Mouse (Mus musculus): ENCODE results near the gene Prkcg.
A peak's percentile ranks its signal among the peaks of the same experiment; 100 is the strongest.

- TF ChIP-seq CTCF (IDR thresholded peaks at IDR 0.05; ENCODE audit: insufficient read depth, low read depth, low read length), result no peak
- peak; percentile 25; the same call in 1 of the 2 replicates for TF ChIP-seq POLR2A (IDR thresholded peaks at IDR 0.05; ENCODE audit: insufficient read depth, low read depth, low read length)
Observed at GRCm38 (mm10) chr7:3332619-3333521, 43.9 kb downstream of the Prkcg start, which contains the start of gene Cacng7.
